In genomic region chr5:38702091-38702490, GRCm38 (mm10) we compare ENCODE assay signal across 25 mouse cellular contexts. TPM values are rescaled to one million over a fixed set of nuclear protein-coding genes. Genes with fewer than 3 reads are reported as not detected.
DNase-seq lines count a peak whose midpoint lies in the region; ATAC-seq lines count a peak whose summit lies in the region.
"Had no signal": no experiment of that assay in that cellular context is flagged by ENCODE, and none has a peak within 500 bp of the region (broad histone marks: within the 10 kb centered on the region; RNA-seq: fewer than 3 reads in every experiment).

No protein-coding gene starts in this region.

- H3K27ac ChIP-seq in liver, embryonic 11.5 days (ENCODE audit: low read depth, low read length), result no peak overlapping the region
- H3K27ac ChIP-seq: embryonic facial prominence, embryonic 12.5 days; forebrain, embryonic 13.5 days; forebrain, embryonic 15.5 days had no signal

- no peak overlapping the region for H3K4me2 ChIP-seq in liver, embryonic 11.5 days
- H3K4me2 ChIP-seq: embryonic facial prominence, embryonic 12.5 days; forebrain, embryonic 13.5 days; forebrain, embryonic 15.5 days had no signal

- no peaks in the 10 kb centered on the region for H3K27me3 ChIP-seq in liver, embryonic 11.5 days (replicated peaks; ENCODE audit: control insufficient read depth, insufficient read depth, low read length)
- H3K27me3 ChIP-seq: CH12.LX; embryonic facial prominence, embryonic 12.5 days; forebrain, embryonic 13.5 days; forebrain, embryonic 15.5 days had no signal

- H3K9me3 ChIP-seq in liver, embryonic 11.5 days (ENCODE audit: control insufficient read depth, low read length), result no peaks in the 10 kb centered on the region
- H3K9me3 ChIP-seq: embryonic facial prominence, embryonic 12.5 days; forebrain, embryonic 13.5 days; forebrain, embryonic 15.5 days had no signal

- WGBS in liver, embryonic 11.5 days, result 80% methylated on average over 2 of the region's 2 CpGs

- DNase-seq in heart, adult 11 months, result peak; percentile 72
- DNase-seq in heart, adult 8-10 months (ENCODE audit: low spot score), result no peak
- peak; percentile 4 for DNase-seq in testis, postnatal 10 days (ENCODE audit: low spot score)
- DNase-seq in testis, postnatal 14 days (ENCODE audit: low spot score), result no peak
- DNase-seq in ZHBTc4 (ENCODE audit: low read depth, low spot score), result peak; percentile 64
- no peak for DNase-seq in liver, embryonic 11.5 days (ENCODE audit: low spot score)
- DNase-seq in right cerebral cortex, postnatal 36 days (ENCODE audit: low spot score in 2 of 2), result no peak
- DNase-seq: adrenal gland, adult 2 months; adrenal gland, postnatal 10 days; adrenal gland, postnatal 25 days; B cell, adult 2 months; cerebellum, adult 11 months; cerebellum, adult 18-20 months; cerebellum, adult 8-10 months; cerebellum, adult 9-11 months; cerebellum, postnatal 14 days; cerebellum, postnatal 36 days; embryo, embryonic 11 days; forebrain, postnatal 0 days had no signal

- H3K36me3 ChIP-seq in liver, embryonic 11.5 days (ENCODE audit: control insufficient read depth, insufficient read depth, low read length), result no peaks in the 10 kb centered on the region
- H3K36me3 ChIP-seq: embryonic facial prominence, embryonic 12.5 days; forebrain, embryonic 15.5 days had no signal

- H3K9ac ChIP-seq in liver, embryonic 11.5 days (ENCODE audit: low read depth, low read length), result no peak overlapping the region
- H3K9ac ChIP-seq: embryonic facial prominence, embryonic 12.5 days; forebrain, embryonic 13.5 days; forebrain, embryonic 15.5 days; forebrain, postnatal 0 days had no signal

- H3K4me3 ChIP-seq in liver, embryonic 11.5 days (ENCODE audit: low read depth, low read length), result no peak overlapping the region
- H3K4me3 ChIP-seq: embryonic facial prominence, embryonic 12.5 days; forebrain, embryonic 13.5 days; forebrain, embryonic 15.5 days had no signal

- no peaks in the 10 kb centered on the region for H3K4me1 ChIP-seq in liver, embryonic 11.5 days (replicated peaks; ENCODE audit: control insufficient read depth, insufficient read depth, low read length)
- H3K4me1 ChIP-seq: forebrain, embryonic 13.5 days; forebrain, embryonic 15.5 days had no signal

- ATAC-seq in liver, embryonic 11.5 days (replicated peaks; ENCODE audit: low FRiP score), result no peak
- ATAC-seq: CD4-positive, CD25-positive, alpha-beta regulatory T cell, adult 4 months; forebrain, embryonic 13.5 days; forebrain, embryonic 15.5 days; forebrain, postnatal 0 days had no signal

RNA-seq across cellular contexts. Expression of gene Zfp518b, which starts 17.5 kb away (rescaled TPM):
- 1 to 10 TPM; 3.9 to 6.4 (median 4.6) TPM for total RNA-seq in heart, adult 8-10 months (2022)
- 10.2 and 12.4 TPM in 2 replicates for polyA plus RNA-seq in liver, embryonic 11.5 days (2014; fragmentation: Nextera tagmentation; extraction: Ambion mirVana)
- total RNA-seq: CH12.LX, MEL had no signal

Comparison
In these comparisons a context has a peak if more than half of its experiments do, and no peak if none do; other contexts are left out.
1. DNase-seq: peak in heart, adult 11 months (single experiment), testis, postnatal 10 days (single experiment) and ZHBTc4 (single experiment); none in heart, adult 8-10 months (single experiment), testis, postnatal 14 days (single experiment), liver, embryonic 11.5 days (single experiment) and right cerebral cortex, postnatal 36 days (0 of 2).